Mouse (Mus musculus): ENCODE measurements around the gene Galr2.

The Galr2 gene

DNA sequence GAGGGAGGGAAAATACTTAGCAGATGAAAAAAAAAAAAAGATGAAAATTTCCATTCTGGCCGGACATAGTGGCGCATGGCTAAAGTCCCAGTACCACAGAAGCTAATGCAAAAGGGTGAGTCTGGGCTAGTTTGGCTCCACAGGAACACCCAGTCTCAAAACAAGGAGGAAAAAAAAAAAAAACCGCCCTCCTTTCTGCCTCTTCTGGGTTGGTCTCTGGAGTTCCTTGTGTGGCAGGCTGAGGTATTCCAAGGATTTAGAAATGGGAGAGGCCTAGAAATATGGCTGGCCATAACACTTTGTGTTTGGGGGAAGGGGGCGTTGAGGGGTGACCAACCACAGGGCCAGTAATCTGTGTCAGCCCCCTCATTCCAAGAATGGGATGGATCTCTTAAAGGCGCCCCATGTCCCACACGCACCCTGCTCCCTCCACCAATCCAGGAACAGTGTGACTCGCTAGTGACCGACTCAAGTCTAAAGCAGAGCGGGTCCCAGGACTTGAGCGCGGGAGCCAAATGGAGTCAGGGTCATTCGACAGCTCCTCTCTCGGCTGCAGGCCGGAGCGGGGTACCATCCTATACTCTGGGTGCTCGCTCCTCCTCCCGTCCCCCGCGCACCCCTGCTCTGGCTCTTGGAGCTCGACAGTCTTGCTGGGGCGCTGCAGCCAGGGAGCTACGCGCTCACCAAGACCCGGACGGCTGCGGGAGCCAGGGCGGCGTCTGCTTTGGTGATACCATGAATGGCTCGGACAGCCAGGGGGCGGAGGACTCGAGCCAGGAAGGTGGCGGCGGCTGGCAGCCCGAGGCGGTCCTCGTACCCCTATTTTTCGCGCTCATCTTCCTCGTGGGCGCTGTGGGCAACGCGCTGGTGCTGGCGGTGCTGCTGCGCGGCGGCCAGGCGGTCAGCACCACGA is at the start of gene Galr2:
Gene Galr2 (plus strand): TSS at position 189 of the 913 bp plus-strand sequence.
- no peak for DNase-seq (ENCODE audit: low read depth, low spot score)

DNA sequence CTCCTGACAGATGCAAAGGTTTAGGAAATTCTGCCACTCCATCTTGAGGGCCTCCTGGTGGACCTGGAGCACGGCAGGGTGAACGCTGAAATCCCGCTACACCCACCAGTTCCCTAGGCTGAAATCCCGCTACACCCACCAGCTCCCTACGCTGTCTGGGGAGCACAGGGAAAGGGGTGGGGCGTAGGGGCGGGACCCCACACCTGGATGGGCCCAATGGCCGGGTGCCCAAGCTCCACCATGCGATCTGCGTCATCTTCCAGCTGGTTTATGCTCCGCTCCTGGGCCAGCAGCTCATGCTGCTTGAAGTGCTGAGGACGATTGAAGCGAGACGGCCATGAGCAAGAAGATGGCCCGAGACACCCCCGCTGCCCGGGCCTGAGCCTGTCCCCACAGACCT is 48.3 kb upstream of the Galr2 start:
- no peak for DNase-seq (ENCODE audit: low read depth, low spot score)

DNA sequence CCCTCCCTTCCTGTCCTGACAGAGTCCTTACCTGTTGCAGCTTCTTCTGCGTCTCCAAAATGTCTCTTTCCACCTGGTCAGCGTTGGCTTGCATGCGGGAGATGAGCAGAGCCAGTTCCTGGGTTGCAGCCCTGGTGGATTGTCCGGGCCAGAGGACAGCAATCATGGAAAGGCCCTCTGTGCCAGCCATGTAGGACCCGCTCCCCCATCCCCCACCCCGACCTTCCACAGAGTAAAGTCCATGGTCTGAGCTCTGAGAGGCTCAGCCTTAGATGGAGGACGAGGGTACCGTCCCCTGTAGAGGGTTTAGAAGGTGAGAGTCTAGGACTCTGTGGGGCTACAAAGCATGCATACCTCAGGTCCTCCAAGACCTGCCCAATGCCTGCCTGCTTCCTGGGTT is 45.8 kb upstream of the Galr2 start:
- no peak for DNase-seq (ENCODE audit: low read depth, low spot score)

DNA sequence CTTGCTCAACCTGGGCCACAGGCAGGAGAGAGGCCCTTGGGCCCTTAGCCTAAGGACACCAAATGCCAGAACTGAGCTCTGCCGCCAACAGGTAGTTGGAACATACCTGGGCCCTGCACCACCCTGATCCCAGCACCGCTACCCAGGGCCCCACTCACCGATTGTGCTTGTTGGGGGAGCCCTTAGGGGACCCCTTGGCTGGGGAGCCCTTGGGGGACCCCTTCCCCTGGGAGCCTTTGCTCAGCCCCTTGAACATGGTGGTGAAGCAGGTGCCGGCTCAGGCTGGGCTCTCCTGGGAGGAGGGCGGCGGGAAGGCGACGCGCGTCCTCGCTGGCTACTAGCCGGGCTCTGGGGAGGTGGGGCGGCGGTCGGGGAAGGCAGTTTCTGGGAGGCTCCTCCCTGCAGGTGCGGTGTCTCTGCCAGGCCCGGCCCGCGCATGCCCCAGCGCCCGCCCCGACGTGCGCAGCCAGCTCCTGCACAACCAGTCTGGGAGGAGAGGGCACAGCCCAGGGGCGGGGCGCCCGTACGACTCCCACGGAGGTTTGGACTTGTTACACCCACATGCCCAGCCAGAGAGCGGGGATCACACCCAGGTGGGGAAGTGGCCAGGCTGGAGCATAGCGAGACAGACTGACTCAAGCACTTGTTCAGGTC is 42.9 kb upstream of the Galr2 start, which contains the start of gene Evpl:
Gene Evpl (minus strand): TSS at position 336 of the 654 bp plus-strand sequence.
- no peak for DNase-seq (ENCODE audit: low read depth, low spot score)

DNA sequence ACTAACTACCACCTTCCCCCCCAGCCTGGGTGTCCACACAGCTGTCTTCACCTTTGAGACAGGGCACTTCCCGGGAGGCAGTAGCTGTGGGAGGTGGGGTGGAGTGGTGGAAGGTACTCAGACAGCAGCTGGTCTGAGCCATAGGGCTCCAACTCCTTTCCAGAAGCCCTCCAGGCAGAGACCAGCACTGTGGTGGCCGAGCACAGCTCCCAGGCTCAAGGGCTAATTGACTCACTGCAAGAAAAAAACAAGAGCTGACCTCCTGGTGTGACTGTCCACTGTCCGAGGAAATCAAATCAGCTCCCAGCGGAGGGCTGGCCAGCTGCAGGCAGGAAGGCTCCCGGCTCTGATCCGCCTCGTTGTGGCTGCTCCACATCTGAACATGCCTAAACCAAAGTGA is 40.9 kb upstream of the Galr2 start:
- no peak for DNase-seq (ENCODE audit: low read depth, low spot score)

DNA sequence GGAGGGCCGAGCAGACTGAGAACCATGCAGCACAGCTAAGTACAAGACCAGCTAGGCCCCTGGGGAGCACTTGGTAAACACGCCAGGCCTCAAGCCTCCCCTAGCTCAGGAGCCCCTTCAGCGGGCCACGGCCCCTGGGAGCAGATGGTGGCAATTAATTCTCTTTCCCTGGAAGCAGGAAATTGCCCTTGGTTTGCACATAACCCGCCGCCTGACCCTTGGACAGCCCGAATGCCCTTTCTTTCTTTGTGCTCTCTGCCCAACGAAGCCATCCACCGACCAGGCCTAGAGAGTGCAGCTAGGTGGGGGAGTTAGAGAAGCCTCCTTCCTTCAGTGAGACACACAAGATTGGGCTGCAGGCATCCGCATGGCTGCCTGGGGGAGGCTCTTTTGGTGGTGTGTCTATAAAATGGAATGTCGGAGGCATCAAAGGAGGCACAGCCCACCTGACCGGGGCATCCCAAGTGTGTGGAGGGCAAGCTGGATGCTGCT is 38.9 kb upstream of the Galr2 start:
- DNase-seq (ENCODE audit: low read depth, low spot score), result no peak

DNA sequence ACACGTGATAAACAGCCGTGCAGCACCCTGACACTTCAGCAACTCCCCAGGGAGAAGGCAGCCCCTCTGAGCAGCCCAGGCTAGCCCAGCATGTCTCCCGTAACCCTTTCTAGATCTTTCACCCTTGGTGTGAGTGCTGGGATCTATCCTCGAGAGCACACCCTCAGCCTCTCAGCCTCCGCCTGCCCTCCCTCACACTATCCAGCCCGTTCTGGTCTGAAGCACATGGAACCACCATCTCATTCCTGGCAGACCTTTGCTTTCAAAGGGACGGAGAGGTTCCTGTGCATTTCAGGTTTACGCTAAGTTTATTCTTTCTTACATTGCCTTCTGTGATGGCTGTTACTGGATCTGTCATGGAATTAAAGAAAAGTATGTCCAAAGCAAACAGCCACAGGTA is 36.2 kb upstream of the Galr2 start:
- DNase-seq (ENCODE audit: low read depth, low spot score), result no peak

DNA sequence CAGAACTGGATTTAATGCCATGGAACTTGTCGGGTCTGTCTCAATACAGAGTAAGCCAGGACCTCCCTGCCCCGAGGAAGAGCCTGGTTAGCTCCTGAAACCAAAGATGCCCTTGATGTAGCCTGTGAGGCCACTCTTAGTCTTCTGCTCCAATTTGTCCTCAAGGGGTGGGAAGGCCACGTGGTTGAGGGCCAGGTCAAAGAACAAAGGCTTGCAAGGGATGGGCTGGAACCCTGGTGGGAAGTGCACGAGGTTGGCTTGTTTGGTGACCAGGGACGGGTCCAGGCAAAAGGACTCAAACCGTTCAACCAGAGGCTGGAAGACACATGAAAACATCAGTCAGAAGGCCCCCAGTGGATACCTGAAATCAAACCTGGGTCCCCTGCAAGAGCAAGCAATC is 35.1 kb upstream of the Galr2 start:
- DNase-seq (ENCODE audit: low read depth, low spot score), result no peak

DNA sequence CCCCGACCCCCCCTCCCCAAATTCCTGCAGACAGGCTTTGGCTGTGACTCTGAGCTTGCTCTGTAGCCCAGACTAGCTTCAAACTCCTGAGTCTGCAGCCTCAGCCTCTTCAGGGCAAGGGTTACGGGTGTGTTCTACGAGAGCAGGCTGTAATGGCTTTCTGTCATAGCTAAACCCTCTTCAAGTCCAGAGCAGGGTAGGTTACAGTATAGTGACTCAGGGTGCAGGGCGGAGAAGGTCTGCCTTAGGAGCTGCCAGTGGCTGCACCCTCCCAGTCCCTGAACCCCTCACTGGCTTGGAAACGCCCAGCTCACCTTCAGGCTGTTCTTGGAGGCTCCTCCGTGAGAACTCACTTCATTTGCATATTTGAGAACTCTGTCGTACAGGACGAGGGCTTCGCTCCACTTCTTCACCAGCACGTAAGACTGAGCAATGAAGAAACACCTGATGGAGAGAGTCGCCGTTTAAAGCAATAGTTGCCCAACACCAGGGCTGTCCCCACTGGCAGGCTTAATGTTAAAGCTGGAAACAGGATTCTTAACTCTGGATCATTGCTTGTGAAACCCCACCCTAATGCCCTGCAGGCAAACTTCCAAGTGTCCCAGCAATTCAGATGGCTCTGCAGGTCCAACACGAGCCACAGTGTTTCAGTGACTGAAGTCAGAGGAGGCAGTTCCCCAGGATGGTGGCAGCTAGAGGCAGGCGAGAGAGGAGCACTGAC is 33.1 kb upstream of the Galr2 start:
- no peak for DNase-seq (ENCODE audit: low read depth, low spot score)

DNA sequence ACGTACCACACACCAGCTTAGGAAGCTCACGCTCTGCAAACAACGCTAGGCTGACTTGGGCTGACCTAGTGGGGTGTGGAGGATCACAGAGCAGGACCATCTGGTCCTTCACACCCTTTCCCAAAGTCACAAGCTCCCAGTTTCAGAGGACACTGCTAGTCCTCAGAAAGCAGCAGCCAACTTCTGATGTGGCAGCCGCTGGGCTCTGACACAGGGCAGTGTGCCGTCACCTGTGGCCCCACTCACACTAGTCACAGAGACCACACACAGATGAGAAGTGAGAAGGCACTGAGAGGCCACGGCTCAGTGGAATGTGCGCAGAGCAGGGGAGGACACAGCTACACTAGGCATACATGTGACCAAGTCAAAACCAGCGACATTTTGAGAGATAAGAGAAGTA is 29.8 kb upstream of the Galr2 start:
- no peak for DNase-seq (ENCODE audit: low read depth, low spot score)

DNA sequence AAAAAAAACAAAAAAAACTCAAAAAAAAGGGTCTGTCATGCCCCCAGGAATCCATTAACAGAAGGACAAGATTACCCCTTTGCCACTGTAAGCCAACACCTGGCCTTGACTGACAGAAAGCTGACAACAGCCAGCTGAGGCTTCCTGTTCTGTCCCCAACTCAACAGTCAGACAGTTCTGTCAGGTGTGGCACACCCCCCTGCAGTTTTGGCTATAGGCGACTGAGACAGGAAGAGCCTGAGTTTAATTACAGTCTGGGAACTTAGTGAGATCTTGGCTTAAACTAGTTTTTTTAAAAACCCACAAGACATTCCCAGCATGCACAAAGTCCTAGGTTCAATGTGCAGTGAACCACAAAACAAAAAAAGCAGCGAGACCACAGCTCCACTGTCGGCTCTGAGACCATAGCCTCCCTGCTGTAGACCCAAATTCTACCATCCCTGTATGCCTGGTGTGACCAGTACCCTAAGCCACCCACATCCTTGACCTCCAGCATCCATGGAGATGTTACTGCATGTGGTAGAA is 27.6 kb upstream of the Galr2 start:
- no peak for DNase-seq (ENCODE audit: low read depth, low spot score)

DNA sequence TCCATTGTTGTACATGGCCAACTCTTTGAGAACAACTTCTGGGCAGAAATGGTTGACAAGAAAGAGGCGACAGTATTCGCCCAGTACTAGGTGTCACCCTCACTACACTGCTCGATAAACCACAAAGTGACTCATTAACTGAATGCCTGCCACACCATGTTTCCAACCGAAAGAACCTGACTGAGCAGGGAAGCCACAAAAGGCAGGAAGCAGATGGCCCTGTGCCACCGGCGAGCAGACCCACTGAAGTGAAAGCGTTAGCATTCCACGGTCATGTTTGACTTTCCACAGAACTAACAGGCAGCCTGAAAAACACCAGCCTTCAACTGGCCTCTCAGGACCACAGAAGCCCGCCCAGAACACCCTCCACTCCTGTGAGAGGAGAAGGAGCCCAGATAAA is 26.1 kb upstream of the Galr2 start:
- no peak for DNase-seq (ENCODE audit: low read depth, low spot score)

DNA sequence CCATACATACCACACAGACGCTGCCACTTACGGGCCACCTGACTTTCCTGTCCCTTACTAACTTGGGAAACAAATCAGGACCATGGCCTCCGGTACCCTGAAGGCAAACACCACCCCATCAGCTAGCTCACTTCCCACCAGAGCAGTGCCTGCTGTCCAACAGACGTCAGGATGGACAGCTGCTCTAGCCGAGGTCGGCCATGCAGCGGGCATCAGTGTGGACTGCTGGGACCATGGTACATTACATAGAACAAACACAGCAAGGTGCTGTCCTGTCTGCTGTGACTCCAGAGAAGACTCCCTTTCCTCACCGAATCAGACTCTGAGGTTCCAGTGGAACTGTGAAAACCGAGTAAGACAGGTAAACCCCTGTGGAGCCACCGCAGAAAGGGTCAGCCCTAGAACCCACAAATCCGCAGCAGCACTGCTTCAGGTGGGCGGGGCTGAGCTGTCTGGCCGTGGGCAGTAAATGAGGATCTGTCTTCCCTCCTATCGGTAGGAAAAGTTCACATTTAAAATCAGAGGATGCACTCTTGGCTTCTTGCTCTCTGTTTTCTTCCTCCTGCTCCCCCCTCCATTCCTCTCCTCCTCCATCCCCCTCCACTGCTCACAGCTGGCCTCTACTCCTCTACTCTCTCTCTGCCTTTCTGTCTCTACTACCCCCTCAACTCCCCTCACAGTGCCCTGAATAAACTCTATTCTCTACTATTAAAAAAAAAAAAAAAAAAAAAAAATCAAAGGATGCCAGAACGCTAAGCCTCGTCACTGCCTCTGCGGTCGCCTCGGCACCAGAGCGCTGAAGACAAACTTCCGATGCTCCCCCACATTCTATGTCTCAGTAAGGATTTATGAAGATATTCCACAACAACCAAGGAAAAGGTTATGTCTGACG is 25.4 kb upstream of the Galr2 start:
- DNase-seq (ENCODE audit: low read depth, low spot score), result no peak

DNA sequence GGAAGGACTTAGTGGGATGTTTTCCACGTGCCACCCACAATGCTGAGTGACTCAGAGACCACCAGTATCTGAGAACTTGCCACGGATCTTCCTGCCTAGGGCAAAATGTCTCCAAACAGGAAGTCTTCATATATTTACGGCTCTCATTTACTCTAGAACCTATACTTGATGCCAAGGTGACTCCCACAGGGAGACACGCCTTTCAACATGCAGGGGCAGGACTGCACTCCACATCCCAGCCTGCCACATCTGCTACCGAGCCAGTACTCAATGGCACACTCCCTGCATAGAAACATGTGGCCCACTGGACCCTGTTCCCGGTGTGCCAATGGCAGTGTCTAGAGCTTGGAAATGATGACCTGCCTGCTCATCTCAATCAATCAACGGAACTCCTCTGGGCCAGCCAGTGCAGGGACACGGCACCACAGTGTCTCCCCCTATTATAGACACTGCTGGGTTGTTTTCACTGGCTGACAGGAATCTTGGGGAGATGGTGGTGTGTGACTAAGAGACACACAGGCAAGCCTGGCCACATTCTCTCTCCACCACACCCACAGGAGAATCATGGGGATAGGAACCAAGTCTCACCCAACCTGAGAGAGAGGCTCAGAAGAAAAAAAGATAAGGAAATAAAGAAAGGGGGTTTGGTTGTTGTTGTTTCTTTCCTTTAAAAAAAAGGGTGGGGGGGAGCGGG is 24.6 kb upstream of the Galr2 start:
- DNase-seq (ENCODE audit: low read depth, low spot score), result no peak

DNA sequence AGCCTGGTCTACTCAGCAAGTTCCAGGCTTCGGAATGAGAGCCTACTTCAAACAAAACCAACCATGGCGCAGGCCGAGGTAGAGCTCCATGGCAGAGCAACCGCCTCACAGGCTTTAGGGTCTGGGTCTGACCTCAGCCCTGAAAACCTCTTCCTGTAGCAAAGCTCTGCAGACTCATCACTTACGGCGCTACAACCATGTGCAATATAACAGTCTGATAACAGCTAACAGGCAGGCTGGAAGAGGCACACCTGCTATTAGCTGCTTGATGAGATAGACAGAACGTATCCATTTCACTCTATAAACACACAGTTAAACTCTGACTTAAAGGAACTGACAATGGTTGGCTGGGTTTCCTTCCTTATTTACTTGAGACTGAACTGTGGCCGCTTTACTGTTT is 21.3 kb upstream of the Galr2 start:
- no peak for DNase-seq (ENCODE audit: low read depth, low spot score)

DNA sequence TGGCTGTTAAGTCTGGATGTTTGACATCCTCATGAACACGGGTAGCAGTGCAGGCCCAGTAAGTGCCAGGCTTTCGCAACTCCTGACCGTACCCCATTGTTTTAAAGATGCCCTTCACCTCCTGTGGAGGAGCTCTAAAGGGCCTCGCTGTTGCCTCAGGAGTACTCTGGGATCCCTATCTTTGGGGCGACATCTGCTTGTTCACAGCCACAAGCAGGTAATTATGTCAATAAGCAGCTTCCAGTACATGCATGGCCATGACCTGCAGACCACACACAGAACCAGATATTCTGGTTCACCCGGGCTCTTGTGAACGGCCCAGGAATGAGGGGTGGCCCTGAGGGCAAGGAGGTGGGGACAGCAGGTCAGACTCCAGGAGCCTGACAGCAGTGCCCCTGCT is 20.5 kb upstream of the Galr2 start:
- no peak for DNase-seq (ENCODE audit: low read depth, low spot score)

DNA sequence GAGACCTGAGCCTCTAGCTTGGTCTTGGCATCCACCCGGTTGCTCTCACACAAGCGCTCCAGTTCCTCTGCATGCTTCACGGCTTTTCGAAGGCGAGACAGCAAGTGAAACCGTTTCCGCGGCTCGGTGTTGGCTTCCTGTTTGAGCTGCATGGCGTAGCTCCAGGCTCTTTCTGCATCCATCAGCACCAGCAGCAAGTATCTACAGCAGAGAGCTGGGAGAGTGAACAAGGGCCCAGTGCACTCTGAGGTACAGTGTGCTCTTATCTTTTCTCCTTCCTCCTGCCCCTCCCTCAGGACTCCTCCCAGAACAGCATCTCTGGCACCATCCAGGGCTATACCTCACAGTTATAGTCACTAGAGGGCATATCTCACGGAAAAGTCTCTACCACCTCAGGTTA is 15.4 kb upstream of the Galr2 start:
- DNase-seq (ENCODE audit: low read depth, low spot score), result no peak

DNA sequence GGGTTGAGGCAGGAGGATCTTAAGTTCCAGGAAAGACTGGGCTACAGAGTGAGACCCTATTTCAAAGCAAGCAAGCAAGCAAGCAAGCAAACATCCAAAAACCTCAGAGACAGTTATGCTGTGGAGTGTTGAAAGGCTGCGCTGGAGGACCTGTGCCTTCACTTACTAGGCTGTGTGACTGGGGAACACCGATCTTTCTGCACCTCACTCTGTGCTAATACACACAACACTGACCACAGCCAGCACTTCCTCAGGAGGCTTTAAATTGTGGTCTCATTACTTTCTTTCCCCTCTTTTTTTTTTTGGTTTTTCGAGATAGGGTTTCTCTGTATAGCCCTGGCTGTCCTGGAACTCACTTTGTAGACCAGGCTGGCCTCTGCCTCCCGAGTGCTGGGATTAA is 14.9 kb upstream of the Galr2 start:
- no peak for DNase-seq (ENCODE audit: low read depth, low spot score)

DNA sequence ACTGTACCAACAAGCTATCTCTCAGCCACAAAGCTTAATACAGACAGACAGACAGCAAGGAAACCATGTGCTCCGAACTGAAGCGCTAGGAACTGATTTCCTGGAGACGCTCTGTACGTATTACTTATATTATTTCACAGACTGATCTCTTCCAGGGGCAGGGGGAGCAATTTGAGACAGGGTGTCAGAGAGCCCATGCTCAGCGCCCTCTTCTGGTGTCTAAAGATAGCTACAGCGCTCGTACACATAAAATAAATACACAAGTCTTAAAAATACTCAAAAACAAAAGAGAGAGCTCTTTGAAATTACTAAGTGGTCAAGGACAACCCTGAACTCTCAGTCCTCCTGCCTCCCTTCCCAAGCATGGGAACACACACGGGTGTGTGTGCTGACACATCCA is 13.1 kb upstream of the Galr2 start:
- DNase-seq (ENCODE audit: low read depth, low spot score), result no peak

DNA sequence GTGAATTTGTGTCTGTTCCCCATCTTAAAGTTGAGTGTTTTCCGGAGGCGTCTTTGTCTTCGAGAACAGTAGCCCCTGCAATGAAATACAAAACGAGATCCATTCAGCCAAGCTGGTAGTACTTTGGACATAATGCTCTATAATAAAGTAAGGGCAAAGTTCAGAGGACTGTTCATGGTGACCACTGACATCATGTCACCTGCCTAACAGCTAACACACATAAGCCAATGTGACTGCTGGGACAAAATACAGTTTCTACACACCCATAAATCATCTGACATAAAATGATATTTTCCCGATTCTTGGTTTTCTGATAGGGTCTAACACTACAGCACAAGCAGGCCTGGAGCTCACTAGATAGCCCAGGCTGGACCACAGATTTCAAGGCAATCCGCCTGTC is 12.4 kb upstream of the Galr2 start:
- no peak for DNase-seq (ENCODE audit: low read depth, low spot score)
